Mouse (Mus musculus) left cerebral cortex, adult 2 months (tissue): ENCODE measurements at regions not wholly inside any gene's neighbourhood (a gene's known extent, or its start where the extent isn't known, plus 50 kb on each side); places are given as distances from the start of the nearest gene placed in this dataset.

Experiments
- DNase-seq, 2 experiments: peaks; one replicate each; pipeline ENCODE4 v3.0.0; 2021 to 2022; ENCODE audit warnings: low spot score in 2 of 2, mixed read lengths in 1 of 2; ENCODE audit errors: extremely low spot score in 1 of 2
- H3K27ac ChIP-seq: fragments of 200-600 bp; 2 replicates; pipeline ENCODE4 v1.8.1; 2022
- H3K4me3 ChIP-seq: fragments of 200-600 bp; 2 replicates; pipeline ENCODE4 v1.8.1; 2022
- CTCF ChIP-seq: fragments of 200-600 bp; IDR thresholded peaks from 2 replicates; pipeline ENCODE4 v1.8.1; 2022; ENCODE audit warnings: antibody characterized with exemption, mild to moderate bottlenecking, moderate library complexity
- intact Hi-C: fragments of 180-260 bp; cut with DNase I; formaldehyde crosslinking; loops from one replicate; pipeline ENCODE4 v1.15.1; 2025
- microRNA-seq, 2 experiments: library from miRNA; unstranded; fragments of <30 nt; microRNA quantifications; one replicate each; pipeline ENCODE4 v1.2.0; 2021

DNA sequence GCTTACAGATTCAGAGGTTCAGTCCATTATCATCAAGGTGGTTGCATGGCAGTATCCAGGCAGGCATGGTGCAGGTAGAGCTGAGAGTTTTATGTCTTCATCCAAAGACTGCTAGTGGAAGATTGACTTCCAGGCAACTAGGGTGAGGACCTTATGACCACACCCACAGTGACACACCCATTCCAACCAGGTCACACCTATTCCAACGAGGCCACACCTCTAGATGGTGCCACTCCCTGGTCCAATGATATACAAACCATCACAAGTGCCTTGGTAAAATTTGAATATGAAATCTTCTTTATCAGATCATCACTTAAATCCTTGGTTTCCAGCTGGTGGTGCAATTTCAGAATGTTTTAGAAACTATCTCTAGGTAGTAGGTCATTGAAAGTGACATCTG lies 61.1 kb upstream of the Adgra3 start:
- DNase-seq: no peak
- intact Hi-C loops: no loop called here
- Histone ChIP-seq H3K27ac (no peak overlapping the region), H3K4me3 (no peak overlapping the region)
- TF ChIP-seq CTCF: no peak

Small RNAs in the stretch of these regions (microRNA-seq; reads per million reads assigned to microRNA genes)
- 0 reads per million in 2 experiments for gene Mir8117
